Mouse (Mus musculus) heart, postnatal 10 days (tissue): ENCODE data around the gene Ptprt. TPM values are rescaled to one million over a fixed set of nuclear protein-coding genes. Genes with fewer than 3 reads are reported as not detected.
A peak's percentile ranks its signal among the peaks of the same experiment; 100 is the strongest.
"Not testable (repeated sequence)": the region's sequence is repeated elsewhere in the genome, so short reads cannot be mapped to it uniquely, and the experiment has no call there.

Source experiments
- DNase-seq, 2 experiments: peaks; one replicate each; pipeline ENCODE4 v3.0.0; 2021
- intact Hi-C: fragments of 180-260 bp; cut with DNase I; formaldehyde crosslinking; loops from one replicate; pipeline ENCODE4 v1.15.1; 2025
- total RNA-seq, 2 experiments: library from RNA; stranded (reverse); gene quantifications; 2 replicates each; pipeline ENCODE4 v1.2.3; 2021

Ptprt gene
- total RNA-seq, 2 experiments from 2014 or later = 0.25 to 0.67 TPM

- no peak for DNase-seq
- intact Hi-C loops = no loop called here
Measured at GRCm38 (mm10) chr2:162222476-162222875, 438.5 kb downstream of the Ptprt start.

GRCm38 (mm10) chr2:162220586-162220985 is 440.4 kb downstream of the Ptprt start:
- intact Hi-C loops = no loop called here
- DNase-seq = no peak

GRCm38 (mm10) chr2:162219507-162219906 is 441.4 kb downstream of the Ptprt start:
- DNase-seq = no peak
- intact Hi-C loops = no loop called here

- no peak for DNase-seq
- intact Hi-C loops = no loop called here
Measured at GRCm38 (mm10) chr2:162217896-162218295, 443.1 kb downstream of the Ptprt start.

- intact Hi-C loops = no loop called here
- DNase-seq = no peak
Measured at GRCm38 (mm10) chr2:162212397-162212796, 448.6 kb downstream of the Ptprt start.

- peak in 1 of 2 experiments; percentile 10 for DNase-seq
- intact Hi-C loops = no loop called here
Measured at GRCm38 (mm10) chr2:162210564-162210963, 450.4 kb downstream of the Ptprt start.

- no peak for DNase-seq
- intact Hi-C loops = no loop called here
Measured at GRCm38 (mm10) chr2:162197316-162197715, 463.6 kb downstream of the Ptprt start.

- no peak for DNase-seq
- intact Hi-C loops = no loop called here
Measured at GRCm38 (mm10) chr2:162182621-162183475, 478.1 kb downstream of the Ptprt start.

- intact Hi-C loops = no loop called here
- no peak for DNase-seq
Measured at GRCm38 (mm10) chr2:162181826-162182225, 479.1 kb downstream of the Ptprt start.

GRCm38 (mm10) chr2:162172529-162172928 is 488.4 kb downstream of the Ptprt start:
- DNase-seq = no peak
- intact Hi-C loops = no loop called here

GRCm38 (mm10) chr2:162141845-162142411 is 519.0 kb downstream of the Ptprt start:
- DNase-seq = no peak
- intact Hi-C loops = no loop called here

- DNase-seq, intact Hi-C loops: not testable (repeated sequence)
Measured at GRCm38 (mm10) chr2:162136176-162136575, 524.8 kb downstream of the Ptprt start.

GRCm38 (mm10) chr2:162131607-162132304 is 529.2 kb downstream of the Ptprt start:
- intact Hi-C loops = no loop called here
- peak; percentile 5 to 11 for DNase-seq

- DNase-seq = no peak
- intact Hi-C loops = no loop called here
Measured at GRCm38 (mm10) chr2:162129896-162130295, 531.1 kb downstream of the Ptprt start.

GRCm38 (mm10) chr2:162118041-162118440 is 542.9 kb downstream of the Ptprt start:
- intact Hi-C loops = no loop called here
- no peak for DNase-seq

GRCm38 (mm10) chr2:162082391-162082790 is 578.6 kb downstream of the Ptprt start:
- DNase-seq = no peak
- intact Hi-C loops = no loop called here

GRCm38 (mm10) chr2:162080717-162081398 is 580.1 kb downstream of the Ptprt start:
- DNase-seq = no peak

GRCm38 (mm10) chr2:162078571-162079280 is 582.2 kb downstream of the Ptprt start:
- intact Hi-C loops = no loop called here
- DNase-seq = no peak

More at GRCm38 (mm10) chr2:162080717-162081398, 580.1 kb downstream of the Ptprt start:
- intact Hi-C loops = no loop called here

GRCm38 (mm10) chr2:162052816-162053215 is 608.1 kb downstream of the Ptprt start:
- no peak for DNase-seq
- intact Hi-C loops = no loop called here

- intact Hi-C loops = no loop called here
- DNase-seq = no peak
Measured at GRCm38 (mm10) chr2:162050198-162050597, 610.7 kb downstream of the Ptprt start.
